Mouse (Mus musculus) forebrain, embryonic 14.5 days (tissue): ENCODE data around the gene Socs2. TPM values are rescaled to one million over a fixed set of nuclear protein-coding genes. Genes with fewer than 3 reads are reported as not detected.

Source experiments
- ATAC-seq: fragments of 200-750 bp; cut with Nextera tagmentation; 2 replicates; pipeline ENCODE4 v1.8.0; 2017; ENCODE audit warnings: mild to moderate bottlenecking, moderate library complexity
- DNase-seq: peaks from one replicate; pipeline ENCODE4 v3.0.0-alpha.2; 2015; ENCODE audit warnings: low spot score
- H3K27ac ChIP-seq: fragments of 300-500 bp; sonication (generic); 2 replicates; pipeline ENCODE4 v1.5.1; 2014; ENCODE audit warnings: low read depth, mild to moderate bottlenecking, control low read depth, low read length, moderate library complexity
- H3K27me3 ChIP-seq: fragments of 300-500 bp; sonication (generic); replicated peaks from 2 replicates; pipeline ENCODE4 v1.6.1; 2014; ENCODE audit warnings: low read length, control low read depth, mixed read lengths; ENCODE audit not compliant: control insufficient read depth, insufficient read depth
- H3K36me3 ChIP-seq: fragments of 300-500 bp; sonication (generic); 2 replicates; pipeline ENCODE4 v1.6.1; 2014; ENCODE audit warnings: low read length, control low read depth; ENCODE audit not compliant: control insufficient read depth, insufficient read depth
- H3K4me1 ChIP-seq: fragments of 300-500 bp; sonication (generic); 2 replicates; pipeline ENCODE4 v1.6.1; 2014; ENCODE audit warnings: antibody characterized with exemption, low read length, control low read depth; ENCODE audit not compliant: control insufficient read depth, insufficient read depth
- H3K4me2 ChIP-seq: fragments of 300-500 bp; sonication (generic); 2 replicates; pipeline ENCODE4 v1.6.1; 2014; ENCODE audit warnings: mild to moderate bottlenecking, control low read depth, low read length
- H3K4me3 ChIP-seq: fragments of 300-500 bp; sonication (generic); 2 replicates; pipeline ENCODE4 v1.5.1; 2014; ENCODE audit warnings: low read depth, low read length, control low read depth
- H3K9ac ChIP-seq: fragments of 300-500 bp; sonication (generic); 2 replicates; pipeline ENCODE4 v1.6.1; 2014; ENCODE audit warnings: mild to moderate bottlenecking, low read length, control low read depth, moderate library complexity
- H3K9me3 ChIP-seq: fragments of 300-500 bp; sonication (generic); replicated peaks from 2 replicates; pipeline ENCODE4 v1.6.1; 2016; ENCODE audit warnings: low read length, control low read depth, mixed read lengths; ENCODE audit not compliant: control insufficient read depth
- WGBS: fragments of 180-500 bp; shearing (Covaris S2); extraction: QIAGEN DNeasy Blood & Tissue Kit; methylation state at CpG from one replicate; pipeline ENCODE4 v1.1.7; 2014; 5-methylcytosine and 5-hydroxymethylcytosine counted together
- polyA plus RNA-seq: library from polyadenylated mRNA; unstranded; fragments of >200 nt; fragmentation: Nextera tagmentation; extraction: Ambion mirVana; gene quantifications from 2 replicates; pipeline ENCODE4 v1.2.1, GENCODE M21; 2014

Gene Socs2
- 145 and 148 TPM in 2 replicates for polyA plus RNA-seq

DNA sequence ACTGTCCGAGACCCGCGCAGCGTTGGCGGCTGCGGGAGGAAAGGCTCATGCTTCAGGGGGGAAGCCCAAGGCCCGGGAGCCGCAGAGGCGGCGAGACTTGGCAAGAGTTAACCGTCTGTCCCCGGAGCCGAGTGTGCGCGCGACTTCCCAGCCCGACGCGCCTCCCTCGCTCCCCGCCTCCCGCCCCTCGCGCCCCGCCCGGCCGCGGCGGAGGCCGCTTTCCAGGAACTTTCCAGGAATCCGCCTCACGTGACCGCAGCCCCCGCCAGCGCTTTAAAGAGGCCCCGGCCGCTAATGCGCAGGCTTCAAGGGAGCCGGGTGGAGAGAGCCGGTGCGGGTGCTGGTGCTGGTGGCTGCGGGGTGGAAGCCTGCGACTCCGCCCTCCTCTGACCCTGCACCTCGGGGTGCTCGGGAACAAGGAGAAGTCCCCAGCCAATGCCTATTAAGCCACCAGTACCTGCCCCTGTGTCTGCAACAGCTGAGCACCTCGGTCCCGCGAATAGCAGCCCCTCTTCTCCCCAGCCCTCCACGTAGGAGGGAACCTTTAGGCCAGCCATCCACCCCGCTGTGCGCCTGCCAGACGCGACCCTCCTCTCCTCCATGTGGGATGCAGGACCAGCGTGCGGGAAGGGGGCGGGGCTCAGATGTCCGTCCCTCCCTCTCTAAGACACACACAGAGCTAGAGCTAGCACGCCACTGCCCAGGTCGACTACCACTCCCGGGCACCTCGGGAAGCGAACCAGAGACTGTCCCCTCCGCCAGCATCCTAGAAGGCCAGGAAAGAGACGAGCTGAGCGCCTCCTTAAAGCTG lies at the start of gene Socs2:
Socs2 (minus strand) TSS at position 496 of the 811 bp plus-strand sequence.
- Histone ChIP-seq H3K4me1 (peaks cover 3% of the 10 kb centered on the region; the same call in 1 of the 2 replicates), H3K27me3 (no peaks in the 10 kb centered on the region), H3K4me2 (peak within 1 kb of the TSS; percentile 97), H3K9ac (peak within 1 kb of the TSS; percentile 80), H3K9me3 (no peaks in the 10 kb centered on the region), H3K27ac (peak within 1 kb of the TSS; percentile 94), H3K36me3 (0 out of 2 replicates have a peak, but pooled peaks cover 5% of the 10 kb centered on the region), H3K4me3 (peak within 1 kb of the TSS; percentile 76)
- DNase-seq (peak; percentile 97), ATAC-seq (peak; percentile 86)
- under 1% methylated on average over 61 of the region's 66 CpGs for WGBS

DNA sequence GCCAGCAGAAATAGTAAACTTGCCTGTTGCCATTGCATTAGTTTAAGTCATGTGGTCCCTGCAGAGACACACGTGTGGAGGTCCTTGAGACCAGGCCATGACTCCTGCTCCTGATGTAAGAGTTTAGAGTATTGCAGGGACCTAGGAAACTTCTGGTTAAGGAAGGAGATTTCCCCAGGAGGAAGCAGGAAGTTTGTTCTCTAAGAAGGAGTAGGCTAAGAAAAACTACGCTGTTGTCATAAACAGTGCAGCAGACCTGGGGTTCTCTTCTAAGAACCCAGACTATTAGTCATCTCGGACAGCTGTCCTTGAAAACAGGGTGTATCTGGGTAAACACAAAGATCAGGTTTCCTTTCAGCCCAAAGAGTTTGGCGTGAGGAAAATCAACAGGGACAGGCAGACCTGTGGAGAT lies 48.5 kb upstream of the Socs2 start:
- H3K36me3 ChIP-seq: no peaks in the 10 kb centered on the region
- no peaks in the 10 kb centered on the region for H3K4me1 ChIP-seq
- H3K9ac ChIP-seq: no peak overlapping the region
- no peak overlapping the region for H3K27ac ChIP-seq
- 74% methylated on average over 4 of the region's 4 CpGs for WGBS
- ATAC-seq (no peak), DNase-seq (no peak)
- no peak overlapping the region for H3K4me2 ChIP-seq
- no peak overlapping the region for H3K4me3 ChIP-seq
- no peaks in the 10 kb centered on the region for H3K9me3 ChIP-seq
- H3K27me3 ChIP-seq: no peaks in the 10 kb centered on the region

DNA sequence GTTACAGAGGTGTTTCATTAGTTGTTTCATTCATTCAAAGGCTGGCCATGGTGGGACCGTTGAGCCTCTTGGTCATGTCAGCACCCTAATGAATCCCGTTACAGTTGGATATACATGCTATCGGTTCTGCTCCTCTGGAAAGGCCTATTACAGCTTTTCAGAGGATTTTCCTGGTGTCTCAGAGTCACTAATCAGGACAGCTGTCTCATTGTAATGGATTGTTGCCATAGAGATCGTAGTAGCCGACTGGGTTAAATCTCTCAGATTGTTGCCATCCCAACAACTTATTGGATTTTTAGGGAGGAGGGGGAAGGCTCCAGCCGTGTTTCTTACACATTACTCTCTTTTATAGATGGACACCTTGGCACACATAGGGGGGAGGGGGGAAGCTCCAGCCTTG lies 47.5 kb upstream of the Socs2 start:
- H3K4me2 ChIP-seq: no peak overlapping the region
- no peak overlapping the region for H3K9ac ChIP-seq
- H3K27me3 ChIP-seq: no peaks in the 10 kb centered on the region
- 53% methylated on average over 6 of the region's 6 CpGs for WGBS
- no peak overlapping the region for H3K27ac ChIP-seq
- no peak for ATAC-seq
- H3K9me3 ChIP-seq: no peaks in the 10 kb centered on the region
- peak; percentile 37 for DNase-seq
- no peaks in the 10 kb centered on the region for H3K36me3 ChIP-seq
- H3K4me1 ChIP-seq: no peaks in the 10 kb centered on the region
- no peak overlapping the region for H3K4me3 ChIP-seq

DNA sequence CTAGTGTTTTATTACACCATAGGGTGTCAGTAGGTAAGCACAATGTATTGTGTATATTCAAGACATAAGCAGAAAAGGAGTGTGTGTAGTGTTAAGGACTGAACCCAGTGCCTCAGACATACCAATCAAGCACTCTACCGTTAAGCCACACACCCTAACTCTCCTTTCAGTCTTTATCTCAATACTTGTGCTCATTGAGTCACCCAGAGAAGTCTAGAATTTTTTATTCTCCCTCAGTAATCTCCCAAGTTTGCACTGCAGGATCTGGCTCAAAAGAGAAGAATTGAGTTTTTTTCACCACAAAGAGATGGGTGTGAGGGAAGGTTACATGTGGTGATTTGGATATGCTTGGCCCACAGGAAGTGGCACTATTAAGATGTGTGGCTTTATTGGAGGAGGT lies 45.3 kb upstream of the Socs2 start:
- Histone ChIP-seq H3K27ac (no peak overlapping the region), H3K4me1 (no peaks in the 10 kb centered on the region), H3K27me3 (no peaks in the 10 kb centered on the region), H3K9me3 (no peaks in the 10 kb centered on the region), H3K36me3 (no peaks in the 10 kb centered on the region), H3K4me3 (no peak overlapping the region), H3K9ac (no peak overlapping the region), H3K4me2 (no peak overlapping the region)
- 70% methylated on average over 1 of the region's 1 CpGs for WGBS
- DNase-seq: no peak
- ATAC-seq: no peak

DNA sequence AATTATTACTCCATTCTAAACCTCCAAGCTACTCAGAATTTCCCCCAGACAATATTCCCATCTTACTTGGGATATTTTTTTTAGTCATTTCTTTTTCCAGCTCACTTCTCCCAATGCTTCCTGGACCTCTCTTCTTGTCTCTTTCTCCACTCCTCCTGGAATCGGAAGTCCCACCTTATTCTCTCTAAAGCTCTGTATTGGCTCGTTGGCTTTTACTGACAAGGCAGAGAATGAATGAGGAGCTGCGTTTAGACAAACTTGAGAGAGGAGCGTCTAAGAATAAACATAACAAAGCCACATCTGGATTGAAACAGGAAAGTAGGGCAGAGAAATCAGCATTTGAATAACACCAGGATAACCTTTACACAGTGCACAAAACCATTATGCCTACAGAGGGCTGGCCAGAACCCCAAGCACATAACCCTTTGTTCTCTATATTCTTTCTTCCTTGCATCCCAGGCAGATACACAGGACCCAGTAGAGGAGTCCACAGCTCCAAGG lies 44.1 kb upstream of the Socs2 start:
- Histone ChIP-seq H3K9ac (no peak overlapping the region), H3K4me3 (no peak overlapping the region), H3K4me1 (no peaks in the 10 kb centered on the region), H3K27ac (no peak overlapping the region), H3K36me3 (no peaks in the 10 kb centered on the region), H3K27me3 (no peaks in the 10 kb centered on the region), H3K4me2 (no peak overlapping the region), H3K9me3 (no peaks in the 10 kb centered on the region)
- WGBS: 58% methylated on average over 4 of the region's 4 CpGs
- DNase-seq: no peak
- no peak for ATAC-seq

DNA sequence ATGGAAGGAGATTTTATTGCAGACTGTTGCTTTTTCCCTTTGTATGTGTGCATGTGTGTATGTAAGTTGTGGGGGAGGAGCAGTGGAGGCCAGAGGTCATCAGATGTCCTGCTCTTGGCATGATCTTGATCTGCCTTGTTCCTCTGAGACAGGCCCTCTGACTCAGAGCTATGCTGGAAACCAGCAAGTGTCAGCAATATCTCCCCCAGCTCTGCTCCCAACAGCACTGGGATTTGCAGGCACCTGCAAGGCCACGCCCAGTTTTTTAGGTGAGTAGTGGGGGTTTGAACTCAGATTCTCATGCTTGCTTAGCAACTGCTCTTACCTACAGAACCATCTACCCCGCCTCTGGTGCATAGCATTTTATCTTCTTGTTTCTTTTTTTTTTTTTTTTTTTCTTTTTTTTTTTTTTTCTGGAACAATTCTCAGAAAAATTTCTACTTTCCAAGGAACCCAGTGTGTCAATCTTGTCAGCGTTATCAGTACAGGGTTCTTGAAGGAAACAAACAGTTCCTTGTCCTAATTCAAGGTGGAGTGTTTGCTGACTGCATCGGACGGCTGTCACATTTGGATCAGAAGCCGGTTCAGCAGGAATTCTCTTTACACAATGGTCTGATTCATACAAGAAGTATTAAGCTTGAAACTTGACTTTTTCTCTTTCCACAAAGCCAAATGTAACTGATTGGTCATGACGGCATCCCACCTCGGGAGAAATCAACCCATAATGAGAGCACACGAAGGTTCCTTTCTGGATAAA lies 41.2 kb upstream of the Socs2 start:
- WGBS: 87% methylated on average over 9 of the region's 9 CpGs
- no peaks in the 10 kb centered on the region for H3K27me3 ChIP-seq
- H3K4me1 ChIP-seq: no peaks in the 10 kb centered on the region
- no peaks in the 10 kb centered on the region for H3K36me3 ChIP-seq
- DNase-seq: no peak
- H3K4me2 ChIP-seq: no peak overlapping the region
- 0 out of 2 replicates have a peak overlapping the region, but pooled peaks have one; percentile 4 for H3K27ac ChIP-seq
- no peaks in the 10 kb centered on the region for H3K9me3 ChIP-seq
- ATAC-seq: no peak
- H3K9ac ChIP-seq: no peak overlapping the region
- H3K4me3 ChIP-seq: no peak overlapping the region

DNA sequence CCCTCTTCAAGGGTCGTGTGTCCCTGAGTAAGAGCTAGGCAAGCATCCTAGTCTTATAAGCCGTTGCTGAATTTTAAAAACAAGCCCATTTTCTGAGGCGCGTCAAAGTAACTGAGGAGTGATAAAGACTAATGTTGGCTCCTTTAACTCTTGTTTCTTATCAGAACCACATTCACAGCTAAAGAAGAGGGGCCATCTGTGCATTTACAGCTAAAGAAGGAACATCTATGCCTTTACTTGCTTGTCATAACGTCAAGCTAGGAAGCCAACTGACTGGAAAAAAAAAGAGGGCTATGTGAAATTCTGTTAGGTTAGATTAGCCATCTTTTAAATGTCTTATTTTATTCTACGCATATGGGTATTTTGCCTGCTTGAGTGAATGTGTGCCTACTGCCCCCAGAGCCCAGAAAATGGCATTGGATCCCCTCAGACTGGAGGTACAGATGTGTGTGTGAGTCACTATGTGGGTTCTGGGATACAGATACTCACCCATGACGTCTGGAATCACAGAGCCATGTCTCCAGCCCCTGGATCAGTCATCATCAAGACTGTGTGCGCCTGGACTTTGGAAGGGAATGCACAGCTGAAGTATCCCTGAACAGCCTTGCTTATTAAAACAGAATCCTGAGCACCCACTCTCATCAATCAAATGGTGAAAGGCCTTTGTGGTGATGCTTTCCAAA lies 40.5 kb upstream of the Socs2 start:
- peak; percentile 45 for DNase-seq
- WGBS: 87% methylated on average over 8 of the region's 8 CpGs
- no peak overlapping the region for H3K4me2 ChIP-seq
- H3K27ac ChIP-seq: 0 out of 2 replicates have a peak overlapping the region, but pooled peaks have one; percentile 4
- no peaks in the 10 kb centered on the region for H3K4me1 ChIP-seq
- H3K36me3 ChIP-seq: no peaks in the 10 kb centered on the region
- H3K4me3 ChIP-seq: no peak overlapping the region
- ATAC-seq: no peak
- H3K27me3 ChIP-seq: no peaks in the 10 kb centered on the region
- no peaks in the 10 kb centered on the region for H3K9me3 ChIP-seq
- H3K9ac ChIP-seq: no peak overlapping the region

DNA sequence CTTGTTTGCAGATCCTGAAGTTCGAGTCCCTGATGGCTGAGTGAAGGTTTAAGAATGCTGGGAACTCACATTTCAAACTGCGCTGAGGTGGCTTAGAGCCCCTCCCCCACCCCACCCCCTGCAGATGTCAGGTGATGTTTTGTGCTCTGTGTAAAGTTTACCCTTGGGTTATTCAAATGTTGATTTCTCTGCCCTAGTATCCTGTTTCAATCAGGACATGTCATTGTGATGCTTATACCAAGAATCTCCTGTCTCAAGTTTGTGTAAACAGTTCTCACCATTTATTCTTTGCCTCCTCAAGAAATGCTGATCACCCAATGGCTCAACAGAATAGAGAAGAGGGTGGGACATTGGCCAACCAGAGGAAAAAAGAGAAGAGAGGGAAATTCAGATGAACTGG lies 39.1 kb upstream of the Socs2 start:
- H3K4me1 ChIP-seq: no peaks in the 10 kb centered on the region
- H3K27me3 ChIP-seq: no peaks in the 10 kb centered on the region
- H3K36me3 ChIP-seq: no peaks in the 10 kb centered on the region
- H3K27ac ChIP-seq: no peak overlapping the region
- no peaks in the 10 kb centered on the region for H3K9me3 ChIP-seq
- H3K4me2 ChIP-seq: no peak overlapping the region
- WGBS: 74% methylated on average over 2 of the region's 2 CpGs
- H3K4me3 ChIP-seq: no peak overlapping the region
- ATAC-seq (no peak), DNase-seq (no peak)
- H3K9ac ChIP-seq: no peak overlapping the region
